Mouse (Mus musculus) cerebellum, adult 11-12 months (tissue): ENCODE results near the gene Znhit2.

ENCODE experiments used
- DNase-seq: peaks from one replicate; pipeline ENCODE4 v3.0.0; 2022

The Znhit2 gene

DNA sequence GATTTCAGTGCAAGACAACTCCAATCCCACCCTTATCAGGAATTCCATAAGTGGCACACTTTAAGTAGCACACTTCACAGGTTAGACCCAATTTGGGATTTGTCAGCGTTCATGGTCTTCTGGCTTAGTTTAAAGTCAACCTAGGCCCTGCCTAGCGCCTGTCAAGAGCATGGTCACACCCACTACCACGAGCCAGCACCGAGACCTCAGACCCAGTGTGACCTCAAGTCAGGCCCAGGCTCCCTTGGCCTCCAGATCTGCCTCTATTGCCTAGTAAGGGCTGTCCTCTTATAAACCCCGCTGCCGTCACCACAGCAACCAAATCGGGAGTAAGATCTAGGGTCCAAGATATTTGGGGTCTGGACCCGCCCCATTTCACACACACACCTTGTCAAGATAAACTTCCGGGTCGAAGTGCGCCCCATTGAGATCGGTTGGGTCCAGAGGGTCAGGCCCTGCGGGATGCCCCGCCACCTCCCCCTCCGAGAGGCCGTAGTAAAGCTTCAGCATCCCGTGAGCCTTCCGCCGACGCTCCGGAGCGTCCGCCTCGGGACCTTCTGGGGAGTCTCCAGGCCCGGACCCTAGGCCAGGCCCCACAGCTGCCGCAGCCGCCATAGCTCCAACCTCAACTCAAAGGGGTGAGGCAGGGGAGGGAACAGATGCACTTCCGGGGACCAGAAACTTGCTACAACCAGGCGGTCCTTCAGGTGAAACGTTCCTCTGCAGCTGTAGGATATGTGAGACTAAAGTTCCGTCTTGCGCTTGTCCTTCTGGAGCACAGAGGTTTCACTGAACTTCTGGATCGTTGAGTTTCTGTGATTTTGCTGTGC is 15.8 kb downstream of the Znhit2 start, which contains the start of gene Vps51:
TSS of gene Vps51 (minus strand) at position 668 of the 830 bp plus-strand sequence.
- peak; percentile 84 for DNase-seq

- no peak for DNase-seq
Observed at GRCm38 (mm10) chr19:6079983-6080480, 19.0 kb downstream of the Znhit2 start, which contains the start of gene Tmem262. Gene Tmem262, plus strand, starts transcription at chr19:6080033.

GRCm38 (mm10) chr19:6082156-6082555 is 21.2 kb downstream of the Znhit2 start, which contains the start of gene Gm28374:
Gene Gm28374, minus strand, starts transcription at chr19:6082256.
- no peak for DNase-seq

DNA sequence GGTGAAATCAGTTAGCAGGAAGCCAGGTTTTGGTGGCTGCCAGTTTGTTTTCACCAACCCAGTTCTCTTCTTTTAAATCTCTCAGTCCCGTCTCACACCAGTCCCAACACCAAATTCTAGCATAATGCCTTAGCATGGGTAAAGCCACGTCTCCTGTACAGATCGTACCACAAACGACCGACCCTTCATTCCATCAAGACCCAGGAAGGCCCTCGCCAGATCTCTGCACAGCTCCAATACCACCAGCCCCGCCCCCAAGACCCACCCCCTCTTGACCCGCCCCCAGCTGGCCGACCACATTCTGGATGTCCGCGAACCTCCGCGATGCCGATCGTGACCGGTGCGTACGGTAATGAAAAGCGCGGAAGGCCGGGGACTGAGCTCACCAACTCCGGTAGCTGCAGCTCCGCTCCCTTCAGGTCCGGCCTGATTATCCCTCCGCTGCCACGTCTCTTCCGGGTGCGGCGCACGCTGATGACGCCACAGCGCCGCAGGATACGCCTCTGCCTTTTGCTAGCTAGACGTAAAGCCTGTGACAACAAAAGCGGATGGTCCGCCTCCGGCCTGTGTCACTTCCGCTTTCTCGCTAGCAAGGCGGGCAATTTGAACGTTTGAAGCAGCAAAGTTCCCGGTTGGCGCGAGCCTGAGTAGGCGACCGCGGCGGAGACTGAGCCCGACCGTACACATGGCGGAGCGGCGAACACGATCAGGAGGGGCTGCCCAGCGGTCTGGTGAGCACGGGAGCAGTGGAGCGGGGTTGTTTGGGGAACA is 23.7 kb downstream of the Znhit2 start, which contains the start of the genes Zfpl1 and Cdca5:
TSS of gene Zfpl1 (minus strand) at position 479 of the 771 bp plus-strand sequence.
TSS of gene Cdca5 (plus strand) at position 506 of the 771 bp plus-strand sequence.
- DNase-seq, result peak; percentile 98

DNA sequence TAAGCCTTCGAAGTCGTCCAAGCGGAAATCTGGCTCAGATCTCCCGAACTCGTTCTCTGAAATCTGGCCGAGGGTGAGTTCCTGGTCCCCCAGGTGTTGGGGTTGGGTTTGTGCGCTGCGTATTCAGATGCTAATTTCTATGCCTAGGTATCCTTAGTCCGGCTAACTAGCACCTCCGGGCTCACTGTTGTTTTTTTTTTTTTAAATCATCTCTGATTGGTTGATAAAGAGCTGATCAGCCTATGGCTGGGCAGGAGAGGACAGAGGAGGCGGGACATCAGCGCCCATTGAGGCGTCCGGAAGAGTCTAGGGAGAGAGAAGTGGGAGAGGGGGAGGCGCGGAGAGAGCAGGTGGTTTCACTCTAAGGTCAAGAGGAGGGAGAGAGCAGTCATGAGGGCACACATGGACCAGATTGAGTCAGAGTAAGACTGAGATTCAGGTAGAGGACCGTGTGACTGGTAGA is 24.5 kb downstream of the Znhit2 start:
- DNase-seq, result no peak

- no peak for DNase-seq
Observed at GRCm38 (mm10) chr19:6088841-6089240, 27.8 kb downstream of the Znhit2 start.

GRCm38 (mm10) chr19:6094119-6094518 is 33.1 kb downstream of the Znhit2 start, which contains the start of gene AC131692.1:
Gene AC131692.1, plus strand, starts transcription at chr19:6094419.
- DNase-seq, result no peak

DNA sequence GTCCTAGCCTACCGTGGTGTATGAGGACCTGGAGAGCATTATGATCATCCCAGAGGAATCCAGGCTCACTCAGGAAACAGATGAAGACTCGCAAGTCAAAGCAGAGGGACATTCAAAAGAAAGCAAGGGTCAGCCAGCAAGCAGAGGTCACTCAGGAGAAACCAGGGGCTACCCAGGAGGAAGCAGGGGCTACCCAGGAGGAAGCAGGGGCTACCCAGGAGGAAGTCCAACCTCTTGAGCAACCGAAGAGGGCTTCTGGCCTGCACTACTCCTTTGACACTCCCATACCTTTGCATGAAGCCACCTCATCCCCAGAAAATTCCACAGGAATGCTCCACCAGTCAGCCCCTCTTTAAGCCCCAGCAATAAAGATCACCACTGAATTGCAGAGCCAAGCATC is 36.9 kb downstream of the Znhit2 start:
- DNase-seq, result no peak

DNA sequence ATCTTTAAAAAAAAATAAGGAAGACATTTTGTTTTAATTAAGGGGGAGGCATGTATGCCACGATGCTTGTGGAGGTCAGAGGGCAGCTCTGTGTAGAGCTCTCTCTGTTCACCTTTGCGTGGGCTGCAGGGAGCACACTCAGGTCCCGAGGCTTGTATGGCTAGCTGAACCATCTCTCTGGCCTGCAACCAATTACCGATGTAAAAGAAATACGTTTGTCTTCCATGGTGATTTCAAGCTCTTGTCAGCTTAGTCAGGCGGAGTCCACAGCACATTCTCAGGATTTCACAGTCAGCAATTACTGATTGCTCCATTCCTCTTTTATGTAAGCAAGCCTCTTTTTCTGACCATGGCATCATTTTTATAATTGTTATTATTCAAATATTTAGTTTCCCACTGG is 40.2 kb downstream of the Znhit2 start:
- DNase-seq, result no peak

- DNase-seq, result no peak
Observed at GRCm38 (mm10) chr19:6102169-6102853, 41.3 kb downstream of the Znhit2 start.

DNA sequence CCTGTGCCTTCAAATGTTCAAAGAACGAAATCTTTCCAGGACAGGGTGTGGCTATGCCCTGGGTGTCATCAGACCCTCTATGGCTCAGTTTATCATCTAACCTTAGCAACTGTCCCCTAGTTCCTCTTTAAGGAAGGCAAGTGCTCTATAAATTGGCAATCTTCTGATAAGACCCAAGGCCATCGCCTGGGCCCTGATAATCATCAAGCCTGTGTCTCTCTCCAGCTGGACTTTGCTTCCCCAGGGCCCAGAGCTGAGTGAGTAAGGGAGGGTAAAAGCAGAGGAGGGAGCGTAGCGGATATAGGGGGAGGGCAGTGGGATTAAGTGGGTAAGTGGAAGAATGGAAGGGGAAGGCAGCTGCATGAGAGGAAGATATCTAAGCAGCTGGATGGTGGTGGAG is 43.5 kb downstream of the Znhit2 start:
- no peak for DNase-seq

GRCm38 (mm10) chr19:6105586-6105985 is 44.6 kb downstream of the Znhit2 start, which contains the start of gene Naaladl1:
Gene Naaladl1, plus strand, starts transcription at chr19:6105782.
- no peak for DNase-seq
